Mouse (Mus musculus) MEL (cell line): ENCODE measurements around the gene Hist1h2af. TPM values are rescaled to one million over a fixed set of nuclear protein-coding genes. Genes with fewer than 3 reads are reported as not detected.
A peak's percentile ranks its signal among the peaks of the same experiment; 100 is the strongest.
"Not testable (repeated sequence)": the region's sequence is repeated elsewhere in the genome, so short reads cannot be mapped to it uniquely, and the experiment has no call there.

ENCODE experiments used
- DNase-seq: peaks from one replicate; pipeline ENCODE4 v3.0.0; 2011; ENCODE audit warnings: low read depth, low spot score
- H3K27ac ChIP-seq: 2 replicates; pipeline ENCODE4 v1.5.1; 2012; ENCODE audit warnings: low read depth, mild to moderate bottlenecking, control low read depth, low read length, moderate library complexity; ENCODE audit not compliant: control insufficient read depth
- H3K27me3 ChIP-seq, 2 experiments: fragments of 150-350 bp in 1 of 2; sonication (generic) in 1 of 2; 2 replicates each; pipeline ENCODE4 v1.6.1; 2012; ENCODE audit warnings: low read length in 2 of 2, mild to moderate bottlenecking in 2 of 2, improper control_type of control experiment in 1 of 2, moderate library complexity in 1 of 2; ENCODE audit not compliant: insufficient read depth in 2 of 2, control insufficient read depth in 1 of 2
- H3K36me3 ChIP-seq, 2 experiments: 2 replicates each; pipeline ENCODE4 v1.6.1; 2012 to 2014; ENCODE audit warnings: low read length in 2 of 2, improper control_type of control experiment in 1 of 2, inconsistent platforms in 1 of 2, mild to moderate bottlenecking in 1 of 2; ENCODE audit not compliant: insufficient read depth in 2 of 2, control insufficient read depth in 1 of 2
- H3K4me1 ChIP-seq, 2 experiments: fragments of 150-350 bp in 1 of 2; sonication (generic) in 1 of 2; 2 replicates each; pipeline ENCODE4 v1.6.1; 2012; ENCODE audit warnings: low read length in 2 of 2, improper control_type of control experiment in 1 of 2, mild to moderate bottlenecking in 1 of 2; ENCODE audit not compliant: insufficient read depth in 2 of 2, control insufficient read depth in 1 of 2
- H3K4me3 ChIP-seq, 2 experiments: fragments of 150-350 bp in 1 of 2; sonication (generic) in 1 of 2; 2 replicates each; pipeline ENCODE4 v1.5.1; 2012; ENCODE audit warnings: low read depth in 2 of 2, low read length in 2 of 2, mild to moderate bottlenecking in 2 of 2, moderate library complexity in 2 of 2, control low read depth in 1 of 2, improper control_type of control experiment in 1 of 2; ENCODE audit not compliant: control insufficient read depth in 1 of 2, insufficient read depth in 1 of 2
- H3K79me2 ChIP-seq: 2 replicates; pipeline ENCODE4 v1.6.1; 2012; ENCODE audit warnings: mild to moderate bottlenecking, low read length, moderate library complexity; ENCODE audit not compliant: control insufficient read depth, poor library complexity, insufficient read depth
- H3K9ac ChIP-seq: 2 replicates; pipeline ENCODE4 v1.6.1; 2012; ENCODE audit warnings: low read depth, mild to moderate bottlenecking, control low read depth, low read length, moderate library complexity; ENCODE audit not compliant: control insufficient read depth, poor library complexity, severe bottlenecking
- H3K9me3 ChIP-seq: fragments of 150-350 bp; sonication (generic); replicated peaks from 2 replicates; pipeline ENCODE4 v1.6.1; 2012; ENCODE audit warnings: mild to moderate bottlenecking, low read length, improper control_type of control experiment, moderate library complexity; ENCODE audit not compliant: insufficient read depth
- CHD2 ChIP-seq: IDR thresholded peaks from 2 replicates; pipeline ENCODE4 v1.6.1; 2011; ENCODE audit warnings: low read length, improper control_type of control experiment
- CTCF ChIP-seq, 3 experiments: IDR thresholded peaks in 2 of 3; conservative IDR thresholded peaks in 1 of 3; 2 replicates each; pipeline ENCODE4 v1.5.1; 2011 to 2012; ENCODE audit warnings: low read length in 3 of 3, low read depth in 2 of 3, mild to moderate bottlenecking in 2 of 3, improper control_type of control experiment in 1 of 3, inconsistent platforms in 1 of 3, mixed read lengths in 1 of 3, moderate library complexity in 1 of 3; ENCODE audit not compliant: control insufficient read depth in 1 of 3, insufficient read depth in 1 of 3, poor library complexity in 1 of 3, severe bottlenecking in 1 of 3
- ELF1 ChIP-seq: IDR thresholded peaks from 2 replicates; pipeline ENCODE4 v1.6.1; 2014; ENCODE audit warnings: low read depth, mild to moderate bottlenecking, inconsistent platforms, low read length, improper control_type of control experiment, moderate library complexity
- EP300 ChIP-seq, 2 experiments: IDR thresholded peaks; 2 replicates each; pipeline ENCODE4 v1.6.1; 2011; ENCODE audit warnings: improper control_type of control experiment in 2 of 2, low read length in 2 of 2, low read depth in 1 of 2, mild to moderate bottlenecking in 1 of 2
- ETS1 ChIP-seq: IDR thresholded peaks from 2 replicates; pipeline ENCODE4 v1.6.1; 2012; ENCODE audit warnings: low read depth, mild to moderate bottlenecking, inconsistent platforms, low read length, improper control_type of control experiment, moderate library complexity
- GABPA ChIP-seq: IDR thresholded peaks from 2 replicates; pipeline ENCODE4 v1.6.1; 2012; ENCODE audit warnings: low read depth, mild to moderate bottlenecking, inconsistent platforms, low read length, improper control_type of control experiment, moderate library complexity
- HCFC1 ChIP-seq: IDR thresholded peaks from 2 replicates; pipeline ENCODE4 v1.6.1; 2012; ENCODE audit warnings: low read depth, mild to moderate bottlenecking, inconsistent platforms, low read length, improper control_type of control experiment, moderate library complexity
- JUND ChIP-seq: IDR thresholded peaks from 2 replicates; pipeline ENCODE4 v1.6.1; 2011; ENCODE audit warnings: low read depth, mild to moderate bottlenecking, improper control_type of control experiment, low read length
- MAFK ChIP-seq: IDR thresholded peaks from 2 replicates; pipeline ENCODE4 v1.6.1; 2011; ENCODE audit warnings: low read depth, mild to moderate bottlenecking, low read length, improper control_type of control experiment, borderline replicate concordance
- MXI1 ChIP-seq: IDR thresholded peaks from 2 replicates; pipeline ENCODE4 v1.6.1; 2011; ENCODE audit warnings: mild to moderate bottlenecking, low read depth, low read length, improper control_type of control experiment
- MYC ChIP-seq: IDR thresholded peaks from 2 replicates; pipeline ENCODE4 v1.6.1; 2011; ENCODE audit warnings: low read depth, mild to moderate bottlenecking, low read length, improper control_type of control experiment, moderate library complexity
- NELFE ChIP-seq: IDR thresholded peaks from 2 replicates; pipeline ENCODE4 v1.6.1; 2011; ENCODE audit warnings: low read depth, low read length, improper control_type of control experiment
- POLR2A ChIP-seq, 2 experiments: IDR thresholded peaks; 2 replicates each; pipeline ENCODE4 v1.6.1; 2011 to 2012; ENCODE audit warnings: low read length in 2 of 2, mild to moderate bottlenecking in 2 of 2, control low read depth in 1 of 2, improper control_type of control experiment in 1 of 2, low read depth in 1 of 2, moderate library complexity in 1 of 2; ENCODE audit not compliant: control insufficient read depth in 1 of 2, insufficient read depth in 1 of 2, poor library complexity in 1 of 2
- POLR2AphosphoS5 ChIP-seq: IDR thresholded peaks from 2 replicates; pipeline ENCODE4 v1.6.1; 2012; ENCODE audit warnings: low read depth, borderline replicate concordance, mild to moderate bottlenecking, inconsistent platforms, low read length, moderate library complexity, mixed read lengths
- RAD21 ChIP-seq: IDR thresholded peaks from 2 replicates; pipeline ENCODE4 v1.6.1; 2011; ENCODE audit warnings: mild to moderate bottlenecking, low read depth, low read length, improper control_type of control experiment
- TAL1 ChIP-seq: IDR thresholded peaks from 2 replicates; pipeline ENCODE4 v1.6.1; 2012; ENCODE audit warnings: mild to moderate bottlenecking, inconsistent platforms, low read length, moderate library complexity, mixed read lengths
- TBP ChIP-seq: IDR thresholded peaks from 2 replicates; pipeline ENCODE4 v1.8.0; 2011; ENCODE audit warnings: low read depth, low read length, improper control_type of control experiment
- UBTF ChIP-seq: IDR thresholded peaks from 2 replicates; pipeline ENCODE4 v1.6.1; 2012; ENCODE audit warnings: low read depth, mild to moderate bottlenecking, inconsistent platforms, low read length, improper control_type of control experiment, moderate library complexity, borderline replicate concordance; ENCODE audit not compliant: insufficient read depth
- USF2 ChIP-seq, 2 experiments: IDR thresholded peaks; 2 replicates each; pipeline ENCODE4 v1.6.1; 2011 to 2012; ENCODE audit warnings: improper control_type of control experiment in 2 of 2, low read length in 2 of 2, borderline replicate concordance in 1 of 2, inconsistent platforms in 1 of 2, low read depth in 1 of 2, mild to moderate bottlenecking in 1 of 2; ENCODE audit not compliant: insufficient read depth in 1 of 2
- ZC3H11A ChIP-seq: IDR thresholded peaks from 2 replicates; pipeline ENCODE4 v1.6.1; 2012; ENCODE audit warnings: low read depth, mild to moderate bottlenecking, inconsistent platforms, low read length, improper control_type of control experiment
- polyA plus RNA-seq, 2 experiments: library from polyadenylated mRNA; stranded (reverse) in 1 of 2; unstranded in 1 of 2; fragments of >175 nt in 1 of 2; fragments of >200 nt in 1 of 2; gene quantifications; 2 replicates each; pipeline versions ENCODE4 v1.2.1 to v1.2.4; 2012; ENCODE audit warnings: low replicate concordance in 2 of 2, low read depth in 1 of 2; ENCODE audit not compliant: insufficient read length in 2 of 2, insufficient read depth in 1 of 2, missing spikeins in 1 of 2
- total RNA-seq: library from RNA; depleted of rRNA; stranded (reverse); fragments of 300-350 nt; gene quantifications from 2 replicates; pipeline ENCODE4 v1.2.3, GENCODE M21; 2012

The Hist1h2af gene
- total and polyA plus RNA-seq, 3 experiments, result 64.3 to 939 TPM; not detected in 1

DNA sequence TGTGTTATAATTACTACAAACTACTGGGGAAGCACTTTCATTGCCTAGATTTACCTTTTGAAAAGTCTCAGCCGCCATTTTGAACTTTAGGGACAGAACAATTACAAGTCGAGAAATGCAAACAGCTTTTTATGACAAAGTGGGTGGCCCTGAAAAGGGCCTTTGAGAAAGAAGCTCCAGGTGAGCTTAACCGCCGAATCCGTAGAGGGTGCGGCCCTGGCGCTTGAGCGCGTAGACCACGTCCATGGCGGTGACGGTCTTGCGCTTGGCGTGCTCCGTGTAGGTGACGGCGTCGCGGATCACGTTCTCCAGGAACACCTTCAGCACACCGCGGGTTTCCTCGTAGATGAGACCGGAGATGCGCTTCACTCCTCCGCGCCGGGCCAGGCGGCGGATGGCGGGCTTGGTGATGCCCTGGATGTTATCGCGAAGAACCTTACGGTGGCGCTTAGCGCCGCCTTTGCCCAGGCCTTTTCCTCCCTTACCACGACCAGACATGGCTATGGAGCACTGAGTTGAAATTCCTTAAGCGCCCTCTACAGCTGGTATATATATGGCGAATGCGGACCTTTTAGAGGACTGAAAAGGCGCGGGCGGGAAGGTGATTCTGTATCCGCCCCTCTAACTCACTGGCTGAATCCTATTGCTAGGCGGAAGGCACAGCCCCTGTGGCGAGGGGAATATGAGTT lies 17.6 kb downstream of the Hist1h2af start, which contains the start of gene Hist1h4f:
Hist1h4f (minus strand) TSS at position 503 of the 689 bp plus-strand sequence.
- peaks cover 0 to 14% of the 10 kb centered on the region in 2 experiments; a peak in 2 of 4 replicates for H3K4me1 ChIP-seq
- not testable (repeated sequence) for H3K27me3 ChIP-seq, H3K79me2 ChIP-seq, H3K9me3 ChIP-seq
- H3K9ac ChIP-seq, result peak within 1 kb of the TSS; percentile 87
- H3K4me3 ChIP-seq, result peak within 1 kb of the TSS; percentile 0 to 44
- H3K27ac ChIP-seq, result peak within 1 kb of the TSS; percentile 100
- TF ChIP-seq TBP (peak; percentile 99), TAL1 (peak; percentile 21; the same call in 1 of the 2 replicates), UBTF (peak; percentile 98), POLR2AphosphoS5 (peak; percentile 97), POLR2A (IDR thresholded peaks at IDR 0.05; ENCODE audit: control insufficient read depth in 1 of 2, insufficient read depth in 1 of 2, low read depth in 1 of 2, low read length in 2 of 2, poor library complexity in 1 of 2) (peak; percentile 97 to 99)
- TF ChIP-seq, all 39 proteins: peak for 5; not testable (repeated sequence) for 34
- peaks cover 0 to 46% of the 10 kb centered on the region in 2 experiments; a peak in 2 of 4 replicates for H3K36me3 ChIP-seq
- DNase-seq, result peak; percentile 97

DNA sequence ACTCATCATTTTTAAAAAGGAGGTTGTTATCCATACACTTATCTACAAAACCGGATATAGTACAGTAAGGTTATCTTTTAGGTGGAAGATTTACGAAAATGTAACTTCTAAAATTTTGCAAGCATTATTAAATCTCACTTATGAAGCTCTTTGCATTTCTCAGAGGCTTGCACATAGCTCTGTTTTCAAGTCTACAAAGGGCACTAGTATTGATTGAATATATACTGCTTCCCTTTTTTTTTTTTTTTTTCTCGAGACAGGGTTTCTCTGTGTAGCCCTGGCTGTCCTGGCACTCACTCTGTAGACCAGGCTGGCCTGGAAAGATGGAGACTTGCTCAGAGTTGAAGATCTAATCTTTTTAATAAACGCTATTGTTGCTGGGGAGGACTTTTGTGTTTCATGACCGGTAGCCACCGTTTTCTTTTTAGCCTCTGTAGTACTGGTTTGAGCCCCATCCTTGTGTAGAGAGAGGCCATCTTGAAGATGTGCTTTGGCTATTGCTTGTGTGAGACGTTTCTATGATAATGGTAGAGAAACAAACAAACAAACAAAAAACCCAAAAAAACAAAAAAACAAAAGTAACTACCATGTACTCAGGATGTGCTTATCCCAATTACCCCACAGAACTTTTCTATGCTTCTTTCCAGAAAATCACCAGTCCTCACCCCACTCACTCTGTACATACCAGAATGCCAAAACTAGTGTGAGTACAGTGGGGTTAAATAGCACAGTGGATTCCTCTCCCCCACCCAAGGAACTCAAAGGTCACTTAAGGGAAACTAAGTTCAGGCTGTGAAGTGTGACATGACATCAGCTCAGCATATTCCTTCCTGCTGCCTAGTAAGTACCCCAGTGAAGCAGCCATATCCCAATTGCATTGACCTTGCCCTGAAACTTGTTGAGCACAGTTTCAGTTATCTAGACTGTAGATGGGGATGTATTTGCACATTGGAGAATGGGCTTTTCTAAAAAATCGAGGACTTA lies 18.5 kb downstream of the Hist1h2af start:
- Histone ChIP-seq H3K9me3 (no peaks in the 10 kb centered on the region), H3K27me3 (no peaks in the 10 kb centered on the region), H3K4me1 (peaks cover 0 to 11% of the 10 kb centered on the region in 2 experiments; a peak in 1 of 4 replicates), H3K36me3 (peaks cover 0 to 43% of the 10 kb centered on the region in 2 experiments; a peak in 2 of 4 replicates)
- TF ChIP-seq GABPA (no peak), ETS1 (no peak), MYC (no peak), CHD2 (no peak), ELF1 (no peak), MXI1 (no peak), NELFE (no peak), MAFK (no peak), USF2 (IDR thresholded peaks at IDR 0.05; ENCODE audit: borderline replicate concordance in 1 of 2, insufficient read depth in 1 of 2, low read depth in 1 of 2, low read length in 2 of 2) (no peak), RAD21 (no peak), JUND (no peak), EP300 (IDR thresholded peaks at IDR 0.05; ENCODE audit: low read depth in 1 of 2, low read length in 2 of 2) (no peak), ZC3H11A (no peak), HCFC1 (no peak), CTCF (IDR thresholded peaks at IDR 0.05 in 2 of 3, conservative IDR thresholded peaks at IDR 0.05 in 1 of 3; ENCODE audit: control insufficient read depth in 1 of 3, insufficient read depth in 1 of 3, low read depth in 2 of 3, low read length in 3 of 3, poor library complexity in 1 of 3, severe bottlenecking in 1 of 3) (no peak)
- TF ChIP-seq, all 39 proteins: peak for 0
- Histone ChIP-seq H3K4me3 (peak overlapping the region in 1 of 2 experiments; percentile 35; a peak in 2 of 4 replicates), H3K9ac (peak overlapping the region; percentile 85), H3K27ac (peak overlapping the region; percentile 100), H3K79me2 (peaks cover 3% of the 10 kb centered on the region; the same call in 1 of the 2 replicates)
- peak; percentile 73 for DNase-seq
